Mouse (Mus musculus): Measurements from ENCODE around the gene Dennd1b.

DNA sequence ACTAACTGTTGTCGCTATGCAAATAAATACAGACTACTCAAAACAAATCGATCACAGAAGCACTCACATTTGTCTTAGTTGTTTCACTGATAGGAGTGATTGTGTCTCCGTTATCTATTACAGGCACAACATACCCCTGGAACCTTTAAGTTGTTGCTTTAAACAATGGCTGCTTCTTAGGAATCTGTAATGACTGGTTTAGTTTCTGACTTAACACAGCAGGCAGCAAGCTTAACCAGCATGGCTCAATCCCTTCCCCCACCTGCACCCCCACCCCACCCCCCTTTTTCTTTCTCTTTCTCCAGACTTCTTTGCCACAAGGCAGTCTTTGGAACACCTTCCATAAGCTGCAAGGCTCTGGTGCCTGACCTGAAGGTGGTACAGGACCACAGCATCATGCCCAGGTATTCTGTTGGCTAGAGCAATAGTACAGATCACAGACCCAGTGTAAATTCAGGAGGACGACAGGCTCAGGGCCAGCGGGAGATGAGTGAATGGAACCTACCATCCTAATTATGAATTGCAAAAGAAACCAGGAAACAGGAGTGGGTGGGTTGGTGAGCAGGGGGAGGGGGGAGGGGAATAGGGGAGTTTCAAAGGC lies 231.3 kb downstream of the Dennd1b start:
- TF ChIP-seq CTCF (IDR thresholded peaks at IDR 0.05; ENCODE audit: low read depth, low read length) (no peak), POLR2A (IDR thresholded peaks at IDR 0.05; ENCODE audit: extremely low read depth, insufficient read depth, low read length) (no peak)
